Mouse (Mus musculus) liver, adult 2 months (tissue): ENCODE measurements around the gene Sprr2a1.
"Not testable (repeated sequence)": the region's sequence is repeated elsewhere in the genome, so short reads cannot be mapped to it uniquely, and the experiment has no call there.

Experiments used
- CTCF ChIP-seq: fragments of 200-500 bp; IDR thresholded peaks from 2 replicates; pipeline ENCODE4 v1.5.1; 2011; ENCODE audit warnings: low read depth, low read length, control low read depth
- POLR2A ChIP-seq: fragments of 200-500 bp; IDR thresholded peaks from 2 replicates; pipeline ENCODE4 v1.6.1; 2011; ENCODE audit warnings: low read length, control low read depth; ENCODE audit not compliant: insufficient read depth; ENCODE audit errors: extremely low read depth

- not testable (repeated sequence) for TF ChIP-seq CTCF, POLR2A
These were observed 30.6 kb downstream of the Sprr2a1 start for GRCm38 (mm10) chr3:92246245-92246644.
